Mouse (Mus musculus): ENCODE data around the gene Prkn.

DNA sequence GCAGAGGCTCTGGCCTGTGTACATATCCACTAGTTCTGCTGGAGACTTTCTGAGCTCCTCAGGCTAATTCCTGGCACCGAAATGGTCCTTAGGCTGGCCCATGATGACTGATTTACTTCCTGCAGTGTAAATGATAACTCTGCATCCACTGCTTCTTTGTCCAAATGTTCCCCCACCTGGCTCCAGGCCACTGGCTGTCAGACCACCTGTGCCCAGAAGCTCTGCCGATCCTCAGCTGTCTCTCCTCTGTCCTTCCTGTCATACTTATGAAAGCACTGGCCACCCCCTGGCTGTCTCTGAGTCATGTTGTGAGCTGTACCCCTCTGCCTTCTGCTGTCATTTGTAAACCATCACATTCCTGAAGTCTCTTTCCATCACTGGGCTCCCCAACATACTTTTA is 592.4 kb downstream of the Prkn start:
- TF ChIP-seq CTCF (IDR thresholded peaks at IDR 0.05; ENCODE audit: borderline replicate concordance, insufficient read depth, low read length), result no peak
- TF ChIP-seq POLR2A (IDR thresholded peaks at IDR 0.05; ENCODE audit: low read depth, low read length), result no peak
